Mouse (Mus musculus) kidney, embryonic 16.5 days (tissue): ENCODE data around the gene Ptchd4. TPM values are rescaled to one million over a fixed set of nuclear protein-coding genes. Genes with fewer than 3 reads are reported as not detected.

Experiments used
- ATAC-seq: fragments of 200-750 bp; cut with Nextera tagmentation; 2 replicates; pipeline ENCODE4 v1.8.0; 2017; ENCODE audit warnings: moderate TSS enrichment; ENCODE audit not compliant: low FRiP score, low TSS enrichment
- H3K27ac ChIP-seq: fragments of 300-500 bp; sonication (generic); 2 replicates; pipeline ENCODE4 v1.5.1; 2014; ENCODE audit warnings: low read length
- H3K27me3 ChIP-seq: fragments of 300-500 bp; sonication (generic); 2 replicates; pipeline ENCODE4 v1.6.1; 2014; ENCODE audit warnings: low read length, control low read depth, mixed read lengths; ENCODE audit not compliant: insufficient read depth
- H3K36me3 ChIP-seq: fragments of 300-500 bp; sonication (generic); 2 replicates; pipeline ENCODE4 v1.6.1; 2014; ENCODE audit warnings: low read length, control low read depth, mixed read lengths; ENCODE audit not compliant: insufficient read depth
- H3K4me1 ChIP-seq: fragments of 300-500 bp; sonication (generic); 2 replicates; pipeline ENCODE4 v1.6.1; 2014; ENCODE audit warnings: low read length, control low read depth, mixed read lengths; ENCODE audit not compliant: insufficient read depth
- H3K4me2 ChIP-seq: fragments of 300-500 bp; sonication (generic); replicated peaks from 2 replicates; pipeline ENCODE4 v1.6.1; 2014; ENCODE audit warnings: low read depth, low read length
- H3K4me3 ChIP-seq: fragments of 300-500 bp; sonication (generic); 2 replicates; pipeline ENCODE4 v1.5.1; 2014; ENCODE audit warnings: mild to moderate bottlenecking, low read length
- H3K9ac ChIP-seq: fragments of 300-500 bp; sonication (generic); replicated peaks from 2 replicates; pipeline ENCODE4 v1.6.1; 2014; ENCODE audit warnings: low read length
- H3K9me3 ChIP-seq: fragments of 300-500 bp; sonication (generic); 2 replicates; pipeline ENCODE4 v1.6.1; 2016; ENCODE audit warnings: low read length, control low read depth
- whole genome bisulfite sequencing: fragments of 180-500 bp; shearing (Covaris S2); extraction: QIAGEN DNeasy Blood & Tissue Kit; methylation state at CpG from one replicate; pipeline ENCODE4 v1.1.7; 2014; 5-methylcytosine and 5-hydroxymethylcytosine counted together
- polyA plus RNA-seq: library from polyadenylated mRNA; unstranded; fragments of >200 nt; fragmentation: Nextera tagmentation; extraction: Ambion mirVana; gene quantifications from 2 replicates; pipeline ENCODE4 v1.2.1, GENCODE M21; 2015

Gene Ptchd4
- polyA plus RNA-seq, 1 experiment from 2014 or later, result 0.49 TPM

DNA sequence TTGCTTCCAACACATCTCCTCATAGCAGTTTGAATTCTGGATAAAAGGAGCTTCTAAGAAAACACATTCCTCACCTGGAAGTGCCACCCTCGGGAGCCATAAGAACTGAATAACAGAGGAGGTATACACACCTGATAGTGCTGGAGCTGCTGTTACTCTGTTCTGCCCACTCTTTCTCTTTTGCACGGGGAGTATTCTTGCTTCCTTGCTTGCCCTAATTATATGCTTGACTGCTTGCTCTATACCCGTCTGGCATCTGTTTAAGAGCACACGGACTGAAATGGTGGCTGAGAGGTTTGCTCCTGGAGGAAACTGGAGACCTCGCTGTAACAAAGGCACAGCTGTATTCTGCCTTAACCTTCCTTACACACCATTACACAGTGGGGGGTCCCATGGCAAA, 214.4 kb downstream of the Ptchd4 start:
- no peak overlapping the region for H3K9ac ChIP-seq
- 38% methylated on average over 5 of the region's 5 CpGs for WGBS
- H3K4me2 ChIP-seq, result no peak overlapping the region
- peak overlapping the region; percentile 21; the same call in 1 of the 2 replicates for H3K27ac ChIP-seq
- H3K4me1 ChIP-seq, result no peaks in the 10 kb centered on the region
- H3K27me3 ChIP-seq, result no peaks in the 10 kb centered on the region
- peaks cover 2% of the 10 kb centered on the region; the same call in 1 of the 2 replicates for H3K9me3 ChIP-seq
- peak; percentile 90; the same call in 1 of the 2 replicates for ATAC-seq
- no peak overlapping the region for H3K4me3 ChIP-seq
- no peaks in the 10 kb centered on the region for H3K36me3 ChIP-seq

DNA sequence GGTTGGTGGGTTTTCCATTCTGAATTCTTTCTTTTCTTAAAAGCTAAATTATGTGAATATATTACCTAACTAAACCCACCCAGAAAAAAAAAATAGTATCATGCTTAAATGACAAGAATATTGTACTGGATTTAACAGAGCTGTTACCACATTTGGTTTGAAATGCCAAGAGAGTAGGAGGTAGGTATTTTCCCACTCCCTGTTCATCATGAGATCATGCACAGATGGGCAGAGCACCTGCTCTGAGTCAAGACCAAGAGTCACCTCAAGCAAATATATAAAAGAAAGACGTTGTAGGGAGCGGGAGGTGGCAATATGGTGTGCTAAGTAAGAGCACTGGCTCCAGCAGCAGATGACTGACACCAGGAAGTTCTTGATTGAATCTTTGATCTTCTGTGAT, 233.8 kb downstream of the Ptchd4 start:
- Histone ChIP-seq H3K4me2 (no peak overlapping the region), H3K36me3 (no peaks in the 10 kb centered on the region), H3K4me1 (no peaks in the 10 kb centered on the region), H3K27ac (no peak overlapping the region), H3K4me3 (no peak overlapping the region), H3K9me3 (no peaks in the 10 kb centered on the region), H3K27me3 (no peaks in the 10 kb centered on the region), H3K9ac (no peak overlapping the region)
- no peak for ATAC-seq
- WGBS, result 91% methylated on average over 2 of the region's 2 CpGs
